Mouse (Mus musculus) urinary bladder, postnatal 14 days (tissue): Measurements from ENCODE around the gene Srgap2.
"Not testable (repeated sequence)": the region's sequence is repeated elsewhere in the genome, so short reads cannot be mapped to it uniquely, and the experiment has no call there.

Experiments used
- DNase-seq: peaks from one replicate; pipeline ENCODE4 v3.0.0; 2021; ENCODE audit warnings: low spot score

The Srgap2 gene

DNA sequence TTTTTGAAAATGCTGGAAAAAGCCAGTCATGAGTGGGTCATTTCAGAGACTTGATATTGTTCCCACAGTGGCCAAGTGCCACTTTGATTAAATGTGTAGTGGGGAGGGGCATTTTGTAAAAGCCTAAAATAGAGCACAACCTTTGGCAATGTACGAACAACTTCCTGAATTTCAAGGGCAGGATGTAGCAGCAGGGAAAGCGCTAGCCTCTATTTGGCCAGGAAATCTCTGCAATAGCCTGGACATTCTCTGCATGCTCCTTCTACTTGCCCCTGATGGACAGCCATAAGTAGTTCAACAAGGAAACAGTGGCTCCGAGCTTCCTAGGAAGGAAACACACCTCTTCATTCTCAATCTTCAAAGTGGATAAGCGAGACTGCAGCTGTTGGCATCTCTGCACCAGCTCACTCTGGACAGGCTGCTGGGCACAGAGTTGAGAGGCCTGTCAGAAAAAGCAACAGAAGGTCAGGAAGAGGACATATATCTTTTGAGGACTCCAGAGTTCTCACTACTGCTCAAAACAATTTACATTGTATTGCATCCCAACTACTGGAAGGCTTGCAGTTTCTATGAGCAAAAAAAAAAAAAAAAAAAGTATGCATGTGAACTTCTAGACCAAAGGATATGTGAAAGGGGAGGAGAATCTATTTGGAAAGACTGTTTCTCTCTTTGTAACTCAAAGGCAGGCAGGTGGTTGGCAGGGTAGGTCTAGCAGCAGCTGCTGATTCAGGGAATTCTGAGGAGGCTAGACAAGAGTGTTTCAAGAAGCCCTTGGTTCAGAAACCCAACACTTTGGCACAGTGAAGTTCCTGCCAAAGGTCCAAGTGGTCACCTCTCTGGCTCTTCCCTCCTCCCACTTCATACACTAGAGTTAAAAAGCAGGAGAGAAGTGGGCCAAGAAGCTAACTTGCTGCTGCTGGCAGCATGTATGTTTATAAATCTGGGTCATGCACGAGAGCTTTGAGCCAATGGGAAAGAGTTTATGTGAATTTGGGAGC, 181.4 kb downstream of the Srgap2 start:
- DNase-seq = no peak

GRCm38 (mm10) chr1:131344691-131345090, 182.5 kb downstream of the Srgap2 start:
- no peak for DNase-seq

- no peak for DNase-seq
Measured at GRCm38 (mm10) chr1:131336017-131336416, 191.1 kb downstream of the Srgap2 start.

GRCm38 (mm10) chr1:131335604-131336003, 191.5 kb downstream of the Srgap2 start:
- DNase-seq = no peak

- no peak for DNase-seq
Measured at GRCm38 (mm10) chr1:131331180-131331579, 196.0 kb downstream of the Srgap2 start.

DNA sequence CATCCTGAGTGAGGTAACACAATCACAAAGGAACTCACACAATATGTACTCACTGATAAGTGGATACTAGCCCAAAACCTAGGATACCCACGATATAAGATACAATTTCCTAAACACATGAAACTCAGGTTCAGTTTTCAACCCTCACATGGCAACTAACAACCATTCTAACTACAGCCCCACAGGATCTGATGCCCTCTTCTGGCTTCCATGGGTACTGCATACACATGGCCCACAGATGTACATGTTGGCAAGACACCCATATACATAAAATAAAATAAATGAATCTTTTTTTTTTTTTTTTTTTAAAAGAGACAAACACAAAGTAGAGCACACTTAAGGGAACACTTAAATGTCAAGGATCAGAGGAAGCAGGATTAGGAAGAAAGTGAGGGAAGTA, 198.1 kb downstream of the Srgap2 start:
- DNase-seq = not testable (repeated sequence)

DNA sequence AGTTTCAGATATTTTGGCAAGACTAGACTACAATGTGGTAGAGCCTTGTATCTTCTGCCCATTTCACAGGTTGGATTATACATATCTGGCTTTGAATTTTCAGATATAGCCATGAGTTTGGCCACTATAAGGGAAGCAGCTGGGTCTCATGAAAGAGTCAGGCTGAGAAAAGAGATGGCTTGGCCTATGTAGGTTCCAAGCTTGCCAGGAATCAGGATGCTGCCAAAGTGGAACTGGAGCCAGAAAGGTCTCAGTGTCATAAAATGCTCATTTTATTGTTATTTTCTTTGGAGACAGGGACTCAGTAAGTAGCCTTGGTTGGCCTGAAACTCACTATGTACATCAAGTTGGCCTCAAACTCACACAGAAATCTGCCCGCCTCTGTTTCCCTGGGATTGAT, 200.0 kb downstream of the Srgap2 start:
- DNase-seq = no peak

DNA sequence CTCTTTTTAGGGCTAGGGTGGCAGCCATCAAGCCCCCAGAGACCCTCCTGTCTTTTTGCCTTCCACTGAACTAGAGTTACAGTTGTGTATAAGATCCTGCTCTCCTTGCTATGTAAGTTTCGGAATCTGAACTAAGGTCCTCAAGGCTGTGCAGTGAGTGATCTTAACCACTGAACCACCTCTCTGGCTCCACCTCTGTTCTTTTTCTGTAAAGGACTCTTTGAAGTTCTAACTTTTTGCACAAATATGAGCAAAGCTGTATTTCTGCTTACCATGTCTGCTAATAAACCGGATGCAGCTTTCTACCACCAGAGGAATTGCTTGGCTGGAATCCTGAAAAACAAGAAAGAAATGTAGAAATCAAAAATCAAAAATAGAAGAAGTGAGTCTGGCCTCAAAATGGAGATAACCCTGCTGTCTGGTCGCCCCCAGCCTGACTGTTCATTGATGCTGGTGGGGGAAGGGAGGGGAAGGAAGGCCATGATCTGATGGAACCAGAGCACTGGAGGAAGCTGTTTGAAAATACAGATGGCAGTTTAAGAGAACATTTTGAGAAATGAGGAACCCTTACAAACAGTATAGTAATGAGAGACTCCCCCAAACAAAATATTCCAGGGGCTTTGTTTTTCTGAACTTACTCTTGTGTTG, 202.2 kb downstream of the Srgap2 start:
- DNase-seq = no peak

DNA sequence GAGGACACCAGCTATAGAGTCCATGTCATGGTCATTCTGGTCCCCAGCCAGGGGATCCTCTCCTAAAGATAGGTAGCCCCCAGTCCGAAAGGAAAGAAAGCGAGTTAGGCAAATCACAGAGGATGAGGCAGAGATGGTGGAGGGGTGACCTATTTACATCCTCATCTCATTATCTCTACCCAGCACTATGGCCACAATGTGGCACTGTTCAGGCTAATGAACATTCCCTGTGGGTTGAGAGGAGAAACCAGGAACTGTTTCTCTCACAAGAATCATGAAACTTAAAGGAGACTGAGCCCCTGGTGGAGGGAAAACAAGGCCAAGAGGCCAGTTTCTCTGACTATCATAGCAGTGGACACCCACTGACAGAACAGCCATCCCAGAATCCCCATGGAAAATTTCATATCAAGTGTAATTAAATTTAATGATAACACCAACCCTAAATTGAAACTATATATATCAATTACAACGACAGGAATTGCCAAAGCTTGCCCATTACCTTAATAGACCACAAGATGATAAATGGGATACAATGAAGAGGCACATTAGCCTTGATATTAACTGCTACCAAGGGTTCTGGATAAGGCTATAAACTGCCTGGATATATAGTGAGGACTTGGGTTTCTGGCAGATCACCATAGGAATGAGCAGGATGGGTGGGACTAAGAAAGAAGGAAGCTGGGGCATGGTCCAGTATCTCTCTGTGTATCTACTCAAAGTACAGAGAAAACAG, 207.4 kb downstream of the Srgap2 start:
- DNase-seq = no peak

GRCm38 (mm10) chr1:131318397-131318796, 208.8 kb downstream of the Srgap2 start:
- DNase-seq = no peak

DNA sequence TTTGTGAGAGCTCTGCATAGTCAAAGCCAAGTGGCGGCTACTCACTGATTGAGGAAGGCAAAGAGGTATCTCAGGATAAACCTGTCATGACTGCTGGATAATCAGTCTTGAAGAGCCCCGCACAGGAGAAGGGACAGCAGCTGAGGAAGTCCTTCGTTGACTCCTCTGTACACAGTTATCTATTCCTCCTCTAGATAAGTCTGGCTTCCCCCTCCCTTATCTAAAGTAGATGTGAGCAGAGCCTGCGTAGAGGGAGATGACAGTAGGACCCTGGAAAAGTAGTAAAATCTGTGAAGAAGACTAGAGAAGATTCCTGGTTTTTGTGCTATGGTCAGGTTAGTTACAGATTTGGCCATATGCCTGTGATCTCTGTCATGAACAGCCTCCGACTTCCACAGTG, 209.5 kb downstream of the Srgap2 start:
- no peak for DNase-seq

GRCm38 (mm10) chr1:131311284-131311683, 215.9 kb downstream of the Srgap2 start:
- no peak for DNase-seq

- no peak for DNase-seq
Measured at GRCm38 (mm10) chr1:131310237-131310818, 216.8 kb downstream of the Srgap2 start.

- DNase-seq = no peak
Measured at GRCm38 (mm10) chr1:131300750-131301149, 226.4 kb downstream of the Srgap2 start.

DNA sequence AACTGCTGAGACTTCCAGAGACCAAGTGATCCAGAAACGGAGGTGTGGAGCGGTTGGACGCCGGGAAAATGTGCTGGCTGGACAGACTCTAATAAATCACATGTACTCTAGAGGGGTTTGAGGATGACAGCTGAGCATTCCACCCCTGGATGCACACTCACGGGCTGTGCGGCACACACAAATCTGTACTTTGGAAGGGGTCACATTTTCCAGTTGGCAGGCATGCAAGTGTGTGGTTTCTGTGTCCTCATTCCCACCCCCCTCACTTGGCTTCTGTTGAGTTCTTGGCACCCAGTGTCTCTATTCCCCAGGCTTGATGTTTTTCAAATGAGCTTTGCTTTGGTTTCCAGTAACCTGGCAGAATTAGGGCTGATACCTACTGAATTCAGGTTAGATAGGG, 227.4 kb downstream of the Srgap2 start:
- DNase-seq = no peak

DNA sequence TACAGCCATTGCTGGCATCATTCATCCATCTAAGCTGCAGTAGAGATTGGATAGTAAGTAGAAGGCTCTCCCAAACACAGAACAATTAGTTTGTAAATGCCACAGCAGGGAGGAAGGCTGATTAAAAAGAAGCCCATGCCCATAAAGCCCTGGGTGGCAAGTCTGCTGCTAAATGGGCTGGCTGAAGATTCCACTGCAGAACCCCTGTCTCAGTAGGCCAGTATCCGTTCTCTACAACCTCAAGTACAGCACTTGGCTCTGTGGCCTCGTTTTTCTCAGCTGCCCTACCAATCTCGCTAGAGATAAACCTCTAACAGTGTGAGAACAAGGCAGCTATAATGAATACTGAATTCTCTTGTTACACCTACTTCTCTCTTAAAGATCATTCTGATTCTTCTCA, 227.9 kb downstream of the Srgap2 start:
- no peak for DNase-seq

- no peak for DNase-seq
Measured at GRCm38 (mm10) chr1:131298171-131298570, 229.0 kb downstream of the Srgap2 start.

- DNase-seq = no peak
Measured at GRCm38 (mm10) chr1:131296726-131297125, 230.4 kb downstream of the Srgap2 start.

DNA sequence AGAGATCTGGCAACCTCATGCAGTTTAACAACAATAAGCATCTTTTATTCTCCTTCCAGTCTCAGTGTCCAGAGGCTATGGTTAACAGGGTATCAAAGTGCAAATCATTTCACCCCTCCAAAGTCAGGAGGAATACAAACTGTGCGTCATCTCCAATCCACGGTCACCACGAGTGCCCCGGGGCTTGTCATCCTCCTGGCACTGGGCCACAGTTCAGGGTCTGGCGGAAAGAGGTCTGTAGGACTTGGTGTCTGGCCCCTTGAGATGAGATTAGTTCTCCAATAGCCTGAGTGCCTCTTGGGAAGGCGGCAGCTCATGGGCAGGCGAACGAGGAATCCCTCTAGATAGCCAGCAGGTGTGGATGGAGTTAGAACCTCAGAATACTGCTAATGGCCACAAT, 232.0 kb downstream of the Srgap2 start:
- no peak for DNase-seq

- no peak for DNase-seq
Measured at GRCm38 (mm10) chr1:131293922-131294250, 233.3 kb downstream of the Srgap2 start.

GRCm38 (mm10) chr1:131293221-131293921, 233.8 kb downstream of the Srgap2 start:
- DNase-seq = no peak

DNA sequence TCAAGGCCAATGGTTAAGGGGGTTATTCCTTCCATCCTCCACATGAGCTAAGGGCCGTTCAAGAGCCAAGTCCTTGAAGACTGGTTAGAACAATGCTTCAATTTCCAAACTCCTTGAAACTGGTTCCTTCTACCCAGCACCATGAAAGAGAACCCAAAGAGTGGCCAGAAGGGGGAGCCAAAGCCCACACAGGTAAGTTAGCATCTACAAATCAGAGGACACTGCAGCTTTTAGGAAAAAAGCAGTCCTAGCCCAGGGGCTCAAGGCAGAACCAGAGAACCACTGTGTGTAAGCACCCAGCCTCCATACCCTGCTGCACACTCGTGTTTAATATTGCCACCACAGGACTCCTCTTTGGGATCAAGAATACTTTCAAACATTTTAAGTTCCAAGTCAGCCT, 236.5 kb downstream of the Srgap2 start:
- DNase-seq = peak; percentile 66
